In the genomic region with DNA sequence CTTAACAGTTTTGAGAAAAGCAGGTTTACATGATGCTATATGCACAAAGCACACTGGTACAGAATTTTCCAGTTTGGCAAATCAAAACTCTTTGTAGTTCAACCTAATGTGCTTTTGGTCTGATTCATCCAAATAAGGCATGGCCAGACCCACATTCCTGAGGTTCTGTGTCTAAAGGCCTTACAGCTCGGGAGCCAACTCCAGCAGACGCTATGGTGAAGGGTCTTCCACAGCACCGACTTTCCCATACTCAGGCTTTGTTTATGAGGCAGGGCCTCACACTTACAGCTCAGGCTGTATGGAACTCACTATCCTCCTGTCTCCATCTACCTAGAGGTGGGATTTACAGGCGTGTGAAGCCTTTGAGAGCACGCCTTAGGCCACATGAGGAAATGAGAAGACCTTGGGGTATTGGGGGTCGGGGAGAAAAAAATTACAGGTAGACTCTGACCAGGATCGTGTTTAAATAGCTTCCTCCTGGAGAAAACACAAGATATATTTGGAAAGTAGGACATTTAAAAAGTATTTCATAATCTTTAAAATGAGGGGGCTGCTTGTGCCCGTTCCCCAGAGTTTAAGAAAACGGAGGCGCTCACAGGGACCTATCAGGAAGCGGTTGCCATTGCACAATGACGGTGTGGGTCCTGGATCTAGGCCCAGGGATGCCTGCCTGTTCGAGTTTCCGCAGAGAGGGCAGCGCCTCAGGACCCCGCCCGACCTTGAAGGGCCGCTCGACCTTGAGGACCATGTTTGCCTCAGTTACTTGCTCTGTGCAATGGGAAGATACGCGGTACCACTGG, we compare ENCODE assay signal across 8 mouse cellular contexts. TPM values are rescaled to one million over a fixed set of nuclear protein-coding genes. Genes with fewer than 3 reads are reported as not detected.
DNase-seq lines count a peak whose midpoint lies in the region; ATAC-seq and TF ChIP-seq lines count a peak whose summit lies in the region.

A gene (plus strand): TSS at position 693 of the 800 bp plus-strand sequence.

- no peaks in the 10 kb centered on the region for H3K9me3 ChIP-seq in hindbrain, embryonic 14.5 days (ENCODE audit: control insufficient read depth, low read length)
- no peaks in the 10 kb centered on the region for H3K9me3 ChIP-seq in limb, embryonic 14.5 days (ENCODE audit: control insufficient read depth, low read length)

- peak within 1 kb of the TSS; percentile 100 for H3K27ac ChIP-seq in spleen, adult 2 months (ENCODE audit: insufficient read depth, low read length)
- H3K27ac ChIP-seq in hindbrain, embryonic 14.5 days: peak within 1 kb of the TSS; percentile 96
- H3K27ac ChIP-seq in limb, embryonic 14.5 days (replicated peaks; ENCODE audit: low read depth, low read length): peak within 1 kb of the TSS; percentile 96

- 12% methylated on average over 21 of the region's 21 CpGs for WGBS in spleen, adult 2 months
- WGBS in hindbrain, embryonic 14.5 days: 11% methylated on average over 21 of the region's 21 CpGs
- WGBS in limb, embryonic 14.5 days: 5% methylated on average over 20 of the region's 21 CpGs

- no peak for TF ChIP-seq POLR2A in spleen, adult 2 months (IDR thresholded peaks at IDR 0.05; ENCODE audit: low read depth, low read length)
- no peak for TF ChIP-seq POLR2A in limb, embryonic 14.5 days (IDR thresholded peaks at IDR 0.05; ENCODE audit: borderline replicate concordance, extremely low read depth, insufficient read depth, insufficient read length)
- TF ChIP-seq POLR2A in myocyte (IDR thresholded peaks at IDR 0.05; ENCODE audit: insufficient read length, low read depth): no peak

- H3K36me3 ChIP-seq in spleen, adult 2 months (ENCODE audit: control insufficient read depth, insufficient read depth, low read length): peaks cover 10% of the 10 kb centered on the region
- peaks cover 23% of the 10 kb centered on the region for H3K36me3 ChIP-seq in hindbrain, embryonic 14.5 days (replicated peaks; ENCODE audit: control insufficient read depth, insufficient read depth)
- peaks cover 18% of the 10 kb centered on the region for H3K36me3 ChIP-seq in limb, embryonic 14.5 days (ENCODE audit: control insufficient read depth, insufficient read depth, low read length)
- peaks cover 23% of the 10 kb centered on the region for H3K36me3 ChIP-seq in myocyte (ENCODE audit: control insufficient read depth, insufficient read depth)

- H3K4me3 ChIP-seq in spleen, adult 2 months (ENCODE audit: extremely low read depth, insufficient read depth, insufficient read length): peak within 1 kb of the TSS; percentile 99
- H3K4me3 ChIP-seq in hindbrain, embryonic 14.5 days (replicated peaks; ENCODE audit: low read length): peak within 1 kb of the TSS; percentile 90
- H3K4me3 ChIP-seq in limb, embryonic 14.5 days (replicated peaks; ENCODE audit: low read length): peak within 1 kb of the TSS; percentile 96
- H3K4me3 ChIP-seq in myocyte: peak within 1 kb of the TSS; percentile 92

- H3K27me3 ChIP-seq in spleen, adult 2 months (ENCODE audit: control insufficient read depth, insufficient read depth, low read length): no peaks in the 10 kb centered on the region
- H3K27me3 ChIP-seq in hindbrain, embryonic 14.5 days (ENCODE audit: control insufficient read depth, insufficient read depth, low read length): no peaks in the 10 kb centered on the region
- H3K27me3 ChIP-seq in limb, embryonic 14.5 days (ENCODE audit: control insufficient read depth, insufficient read depth, low read length): no peaks in the 10 kb centered on the region
- no peaks in the 10 kb centered on the region for H3K27me3 ChIP-seq in myocyte (ENCODE audit: control insufficient read depth, insufficient read depth, insufficient read length)

- peak within 1 kb of the TSS; percentile 88 for H3K4me2 ChIP-seq in hindbrain, embryonic 14.5 days (replicated peaks)
- H3K4me2 ChIP-seq in limb, embryonic 14.5 days (replicated peaks; ENCODE audit: low read depth, low read length, severe bottlenecking): peak within 1 kb of the TSS; percentile 67
- H3K4me2 ChIP-seq in myocyte (ENCODE audit: low read depth): peak within 1 kb of the TSS; percentile 97

- peaks cover 6% of the 10 kb centered on the region for H3K4me1 ChIP-seq in spleen, adult 2 months (ENCODE audit: control insufficient read depth, insufficient read depth, insufficient read length)
- H3K4me1 ChIP-seq in hindbrain, embryonic 14.5 days (replicated peaks; ENCODE audit: control insufficient read depth, insufficient read depth, low read length): peaks cover 28% of the 10 kb centered on the region
- H3K4me1 ChIP-seq in limb, embryonic 14.5 days (ENCODE audit: control insufficient read depth, insufficient read depth, low read length): peaks cover 18% of the 10 kb centered on the region

- H3K9ac ChIP-seq in hindbrain, embryonic 14.5 days: peak within 1 kb of the TSS; percentile 98
- H3K9ac ChIP-seq in limb, embryonic 14.5 days (ENCODE audit: low read depth, low read length, severe bottlenecking): peak within 1 kb of the TSS; percentile 94

- peak within 1 kb of the TSS; percentile 65 for H3ac ChIP-seq in myocyte (ENCODE audit: control insufficient read depth, insufficient read length)

- H3K79me2 ChIP-seq in myocyte (ENCODE audit: control insufficient read depth, insufficient read depth): peaks cover 31% of the 10 kb centered on the region

- TF ChIP-seq CTCF in spleen, adult 2 months (IDR thresholded peaks at IDR 0.05; ENCODE audit: extremely low read depth, insufficient read depth, insufficient read length, insufficient replicate concordance): no peak

- DNase-seq in spleen, adult 2 months (ENCODE audit: low read depth in 1 of 2, low spot score in 2 of 2): no peak
- no peak for DNase-seq in spleen, adult 12 weeks (ENCODE audit: low spot score)
- peak; percentile 80 for DNase-seq in brain, adult 2 months (ENCODE audit: low read depth, low spot score)
- no peak for DNase-seq in gastrocnemius, adult 18-20 months (ENCODE audit: low spot score)
- no peak for DNase-seq in hindbrain, embryonic 14.5 days (ENCODE audit: low spot score)
- DNase-seq in limb, embryonic 14.5 days (ENCODE audit: low spot score): peak; percentile 28
- no peak for DNase-seq in right cerebral cortex, postnatal 25 days

- ATAC-seq in hindbrain, embryonic 14.5 days (ENCODE audit: low FRiP score): no peak; the same call in 1 of the 2 replicates
- peak; percentile 48 for ATAC-seq in limb, embryonic 14.5 days (ENCODE audit: low FRiP score, low read depth)

TF ChIP-seq in myocyte, 11 proteins besides CTCF, POLR2A, EP300 and RAD21:
- no peak for TF ChIP-seq MYOG (IDR thresholded peaks at IDR 0.05; ENCODE audit: control insufficient read depth in 1 of 3, insufficient read depth in 1 of 3, insufficient read length in 2 of 3, low read depth in 2 of 3)
- no peak for TF ChIP-seq MAX (IDR thresholded peaks at IDR 0.05; ENCODE audit: low read depth)
- TF ChIP-seq CEBPB (IDR thresholded peaks at IDR 0.05; ENCODE audit: insufficient read depth, poor library complexity, severe bottlenecking): peak; percentile 93
- no peak for TF ChIP-seq REST (IDR thresholded peaks at IDR 0.05; ENCODE audit: insufficient read depth, insufficient read length)
- TF ChIP-seq MYOD1 (IDR thresholded peaks at IDR 0.05; ENCODE audit: control insufficient read depth in 1 of 3, insufficient read length in 2 of 3, low read depth in 2 of 3): no peak
- no peak for TF ChIP-seq TCF12 (IDR thresholded peaks at IDR 0.05; ENCODE audit: insufficient read depth, poor library complexity, severe bottlenecking)
- TF ChIP-seq USF1 (IDR thresholded peaks at IDR 0.05; ENCODE audit: low read depth): no peak
- TF ChIP-seq E2F4 (IDR thresholded peaks at IDR 0.05; ENCODE audit: insufficient read depth): no peak
- TF ChIP-seq SRF (IDR thresholded peaks at IDR 0.05; ENCODE audit: control insufficient read depth, insufficient read length, low read depth): peak; percentile 77
- no peak for TF ChIP-seq TCF3 (IDR thresholded peaks at IDR 0.05; ENCODE audit: insufficient read length, low read depth)

RNA-seq across cellular contexts. Expression of the gene that starts here (rescaled TPM):
- polyA plus RNA-seq in spleen, adult 2 months (2012; rRNA removed): 333 and 340 TPM in 2 replicates
- total RNA-seq in gastrocnemius, adult 18-20 months (2021): 100 to 1,000 TPM; 185 to 242 TPM
- 4,304 and 4,427 TPM in 2 replicates for polyA plus RNA-seq in hindbrain, embryonic 14.5 days (2014; fragmentation: Nextera tagmentation; extraction: Ambion mirVana)
- polyA plus RNA-seq in limb, embryonic 14.5 days (2012; rRNA removed): 2,776 and 3,384 TPM in 2 replicates
- 4,586 and 4,744 TPM in 2 replicates for polyA plus RNA-seq in limb, embryonic 14.5 days (2014; fragmentation: Nextera tagmentation; extraction: Ambion mirVana)
- 3,065 TPM for polyA plus RNA-seq in myocyte (2012; fragmentation: generic; extraction: Trizol)

Comparison
In these comparisons a context has a peak if more than half of its experiments do, and no peak if none do; other contexts are left out.
1. DNase-seq: peak in brain, adult 2 months (single experiment) and limb, embryonic 14.5 days (single experiment); none in spleen, adult 2 months (0 of 2), spleen, adult 12 weeks (single experiment), gastrocnemius, adult 18-20 months (single experiment), hindbrain, embryonic 14.5 days (single experiment) and right cerebral cortex, postnatal 25 days (single experiment).
2. Peak in every context shown above with its lines, with median percentiles within 50 percentile points of each other: H3K27ac ChIP-seq, H3K4me3 ChIP-seq and H3K4me2 ChIP-seq.